Mouse (Mus musculus): ENCODE measurements around the gene Tmem121. TPM values are rescaled to one million over a fixed set of nuclear protein-coding genes. Genes with fewer than 3 reads are reported as not detected.

Gene Tmem121
- polyA plus RNA-seq, 1 experiment: 4.1 TPM

- peak within 1 kb of the TSS; percentile 30 for H3K4me3 ChIP-seq
- peak within 1 kb of the TSS; percentile 97 for H3K4me2 ChIP-seq (ENCODE audit: low read depth)
- TF ChIP-seq REST (IDR thresholded peaks at IDR 0.05; ENCODE audit: insufficient read depth, insufficient read length) (no peak), SRF (IDR thresholded peaks at IDR 0.05; ENCODE audit: control insufficient read depth, insufficient read length, low read depth) (peak; percentile 50), POLR2A (IDR thresholded peaks at IDR 0.05; ENCODE audit: insufficient read length, low read depth) (peak; percentile 78), CEBPB (IDR thresholded peaks at IDR 0.05; ENCODE audit: insufficient read depth, poor library complexity, severe bottlenecking) (no peak), MAX (IDR thresholded peaks at IDR 0.05; ENCODE audit: low read depth) (no peak), USF1 (IDR thresholded peaks at IDR 0.05; ENCODE audit: low read depth) (no peak), POLR2AphosphoS2 (IDR thresholded peaks at IDR 0.05; ENCODE audit: insufficient read length, low read depth) (peak; percentile 52), E2F4 (IDR thresholded peaks at IDR 0.05; ENCODE audit: insufficient read depth) (peak; percentile 94), TCF3 (IDR thresholded peaks at IDR 0.05; ENCODE audit: insufficient read length, low read depth) (no peak), TCF12 (IDR thresholded peaks at IDR 0.05; ENCODE audit: insufficient read depth, poor library complexity, severe bottlenecking) (no peak), MYOD1 (IDR thresholded peaks at IDR 0.05; ENCODE audit: control insufficient read depth in 1 of 3, insufficient read length in 2 of 3, low read depth in 2 of 3) (peak in 2 of 3 experiments; percentile 65 to 67), MYOG (IDR thresholded peaks at IDR 0.05; ENCODE audit: control insufficient read depth in 1 of 3, insufficient read depth in 1 of 3, insufficient read length in 2 of 3, low read depth in 2 of 3) (peak in 2 of 3 experiments; percentile 49 to 79)
- no peaks in the 10 kb centered on the region for H3K36me3 ChIP-seq (ENCODE audit: control insufficient read depth, insufficient read depth)
- no peak within 1 kb of the TSS for H3ac ChIP-seq (ENCODE audit: control insufficient read depth, insufficient read length)
- no peaks in the 10 kb centered on the region for H3K27me3 ChIP-seq (ENCODE audit: control insufficient read depth, insufficient read depth, insufficient read length)
- H3K79me2 ChIP-seq (ENCODE audit: control insufficient read depth, insufficient read depth): peaks cover 12% of the 10 kb centered on the region
Observed at GRCm38 (mm10) chr12:113155887-113156539, 29.7 kb upstream of the Tmem121 start, which contains the start of gene Tedc1. Gene Tedc1, plus strand, starts transcription at chr12:113156421.

GRCm38 (mm10) chr12:113156540-113156929, 29.2 kb upstream of the Tmem121 start:
- Histone ChIP-seq H3K36me3 (ENCODE audit: control insufficient read depth, insufficient read depth) (no peaks in the 10 kb centered on the region), H3K4me3 (peak overlapping the region; percentile 30), H3ac (ENCODE audit: control insufficient read depth, insufficient read length) (no peak overlapping the region), H3K79me2 (ENCODE audit: control insufficient read depth, insufficient read depth) (peaks cover 12% of the 10 kb centered on the region), H3K4me2 (ENCODE audit: low read depth) (peak overlapping the region; percentile 97), H3K27me3 (ENCODE audit: control insufficient read depth, insufficient read depth, insufficient read length) (no peaks in the 10 kb centered on the region)
- TF ChIP-seq CEBPB (IDR thresholded peaks at IDR 0.05; ENCODE audit: insufficient read depth, poor library complexity, severe bottlenecking): no peak
- no peak for TF ChIP-seq MAX (IDR thresholded peaks at IDR 0.05; ENCODE audit: low read depth)
- TF ChIP-seq USF1 (IDR thresholded peaks at IDR 0.05; ENCODE audit: low read depth): no peak
- no peak for TF ChIP-seq MYOD1 (IDR thresholded peaks at IDR 0.05; ENCODE audit: control insufficient read depth in 1 of 3, insufficient read length in 2 of 3, low read depth in 2 of 3)
- no peak for TF ChIP-seq MYOG (IDR thresholded peaks at IDR 0.05; ENCODE audit: control insufficient read depth in 1 of 3, insufficient read depth in 1 of 3, insufficient read length in 2 of 3, low read depth in 2 of 3)
- TF ChIP-seq SRF (IDR thresholded peaks at IDR 0.05; ENCODE audit: control insufficient read depth, insufficient read length, low read depth): no peak
- no peak for TF ChIP-seq TCF12 (IDR thresholded peaks at IDR 0.05; ENCODE audit: insufficient read depth, poor library complexity, severe bottlenecking)
- no peak for TF ChIP-seq TCF3 (IDR thresholded peaks at IDR 0.05; ENCODE audit: insufficient read length, low read depth)
- no peak for TF ChIP-seq POLR2A (IDR thresholded peaks at IDR 0.05; ENCODE audit: insufficient read length, low read depth)
- TF ChIP-seq E2F4 (IDR thresholded peaks at IDR 0.05; ENCODE audit: insufficient read depth): no peak
- TF ChIP-seq REST (IDR thresholded peaks at IDR 0.05; ENCODE audit: insufficient read depth, insufficient read length): no peak
- TF ChIP-seq POLR2AphosphoS2 (IDR thresholded peaks at IDR 0.05; ENCODE audit: insufficient read length, low read depth): no peak

GRCm38 (mm10) chr12:113157002-113157401, 28.7 kb upstream of the Tmem121 start:
- Histone ChIP-seq H3K36me3 (ENCODE audit: control insufficient read depth, insufficient read depth) (no peaks in the 10 kb centered on the region), H3K4me2 (ENCODE audit: low read depth) (peak overlapping the region; percentile 97), H3K79me2 (ENCODE audit: control insufficient read depth, insufficient read depth) (peaks cover 10% of the 10 kb centered on the region), H3K4me3 (peak overlapping the region; percentile 30), H3ac (ENCODE audit: control insufficient read depth, insufficient read length) (no peak overlapping the region), H3K27me3 (ENCODE audit: control insufficient read depth, insufficient read depth, insufficient read length) (no peaks in the 10 kb centered on the region)
- no peak for TF ChIP-seq REST (IDR thresholded peaks at IDR 0.05; ENCODE audit: insufficient read depth, insufficient read length)
- no peak for TF ChIP-seq TCF12 (IDR thresholded peaks at IDR 0.05; ENCODE audit: insufficient read depth, poor library complexity, severe bottlenecking)
- no peak for TF ChIP-seq USF1 (IDR thresholded peaks at IDR 0.05; ENCODE audit: low read depth)
- TF ChIP-seq POLR2A (IDR thresholded peaks at IDR 0.05; ENCODE audit: insufficient read length, low read depth): no peak
- TF ChIP-seq E2F4 (IDR thresholded peaks at IDR 0.05; ENCODE audit: insufficient read depth): no peak
- no peak for TF ChIP-seq TCF3 (IDR thresholded peaks at IDR 0.05; ENCODE audit: insufficient read length, low read depth)
- TF ChIP-seq MYOG (IDR thresholded peaks at IDR 0.05; ENCODE audit: control insufficient read depth in 1 of 3, insufficient read depth in 1 of 3, insufficient read length in 2 of 3, low read depth in 2 of 3): peak in 1 of 3 experiments; percentile 7
- TF ChIP-seq MAX (IDR thresholded peaks at IDR 0.05; ENCODE audit: low read depth): no peak
- TF ChIP-seq MYOD1 (IDR thresholded peaks at IDR 0.05; ENCODE audit: control insufficient read depth in 1 of 3, insufficient read length in 2 of 3, low read depth in 2 of 3): peak in 1 of 3 experiments; percentile 22
- TF ChIP-seq SRF (IDR thresholded peaks at IDR 0.05; ENCODE audit: control insufficient read depth, insufficient read length, low read depth): no peak

GRCm38 (mm10) chr12:113157521-113157920, 28.2 kb upstream of the Tmem121 start:
- Histone ChIP-seq H3ac (ENCODE audit: control insufficient read depth, insufficient read length) (no peak overlapping the region), H3K79me2 (ENCODE audit: control insufficient read depth, insufficient read depth) (peaks cover 5% of the 10 kb centered on the region), H3K4me3 (peak overlapping the region; percentile 30), H3K4me2 (ENCODE audit: low read depth) (no peak overlapping the region), H3K36me3 (ENCODE audit: control insufficient read depth, insufficient read depth) (no peaks in the 10 kb centered on the region), H3K27me3 (ENCODE audit: control insufficient read depth, insufficient read depth, insufficient read length) (no peaks in the 10 kb centered on the region)
- no peak for TF ChIP-seq MAX (IDR thresholded peaks at IDR 0.05; ENCODE audit: low read depth)

- H3K4me3 ChIP-seq: no peak overlapping the region
- H3K36me3 ChIP-seq (ENCODE audit: control insufficient read depth, insufficient read depth): no peaks in the 10 kb centered on the region
- no peaks in the 10 kb centered on the region for H3K27me3 ChIP-seq (ENCODE audit: control insufficient read depth, insufficient read depth, insufficient read length)
- peaks cover under 1% of the 10 kb centered on the region for H3K79me2 ChIP-seq (ENCODE audit: control insufficient read depth, insufficient read depth)
- H3ac ChIP-seq (ENCODE audit: control insufficient read depth, insufficient read length): no peak overlapping the region
- no peak overlapping the region for H3K4me2 ChIP-seq (ENCODE audit: low read depth)
- TF ChIP-seq POLR2A (IDR thresholded peaks at IDR 0.05; ENCODE audit: insufficient read length, low read depth) (no peak), SRF (IDR thresholded peaks at IDR 0.05; ENCODE audit: control insufficient read depth, insufficient read length, low read depth) (no peak), MYOG (IDR thresholded peaks at IDR 0.05; ENCODE audit: control insufficient read depth in 1 of 3, insufficient read depth in 1 of 3, insufficient read length in 2 of 3, low read depth in 2 of 3) (no peak), USF1 (IDR thresholded peaks at IDR 0.05; ENCODE audit: low read depth) (no peak), MYOD1 (IDR thresholded peaks at IDR 0.05; ENCODE audit: control insufficient read depth in 1 of 3, insufficient read length in 2 of 3, low read depth in 2 of 3) (no peak)
Observed at GRCm38 (mm10) chr12:113157971-113158370, 27.8 kb upstream of the Tmem121 start.

Measured in myocyte (in vitro differentiated cells).